Mouse (Mus musculus): Measurements from ENCODE around the gene Ccdc153. TPM values are rescaled to one million over a fixed set of nuclear protein-coding genes. Genes with fewer than 3 reads are reported as not detected.

Gene Ccdc153
- polyA plus RNA-seq, 1 experiment from 2014 or later = not detected

DNA sequence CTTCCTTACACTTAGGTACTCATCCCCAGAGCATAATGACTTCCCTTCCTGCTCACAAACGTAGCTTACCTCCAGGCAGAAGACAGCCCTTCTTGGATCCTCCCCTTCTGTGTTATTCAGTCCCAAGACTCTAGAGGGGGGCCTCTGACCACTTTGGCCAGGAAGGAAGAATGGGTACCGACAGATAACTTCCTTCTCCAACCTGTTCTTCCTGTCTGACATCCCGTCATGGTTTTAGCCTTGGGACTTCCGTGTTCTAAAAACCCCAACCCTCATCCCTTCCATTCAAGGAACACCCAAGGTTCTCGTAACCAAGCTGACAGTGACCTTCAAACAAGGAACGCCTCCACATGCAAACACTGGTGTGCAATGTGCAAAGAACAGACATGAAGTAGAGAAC, 28.0 kb downstream of the Ccdc153 start, which contains the start of gene Nlrx1:
Nlrx1 (minus strand) TSS at position 168 of the 400 bp plus-strand sequence.
- Histone ChIP-seq H3K9me3 (replicated peaks; ENCODE audit: low read length) (no peaks in the 10 kb centered on the region), H3K27ac (peak within 1 kb of the TSS; percentile 70), H3K36me3 (ENCODE audit: insufficient read depth, low read length) (no peaks in the 10 kb centered on the region), H3K9ac (ENCODE audit: low read depth, low read length) (peak within 1 kb of the TSS; percentile 83), H3K4me3 (replicated peaks; ENCODE audit: low read depth, low read length) (peak within 1 kb of the TSS; percentile 51), H3K4me1 (replicated peaks; ENCODE audit: insufficient read depth, low read length) (0 out of 2 replicates have a peak, but pooled peaks cover 8% of the 10 kb centered on the region), H3K4me2 (ENCODE audit: low read length) (peak within 1 kb of the TSS; percentile 87), H3K27me3 (ENCODE audit: insufficient read depth, low read length) (no peaks in the 10 kb centered on the region)
- no peak for DNase-seq (ENCODE audit: low spot score)
- no peak for ATAC-seq (replicated peaks; ENCODE audit: low FRiP score, low read depth)
- 75% methylated on average over 6 of the region's 6 CpGs for WGBS
- TF ChIP-seq CTCF (IDR thresholded peaks at IDR 0.05; ENCODE audit: low read depth) = no peak

DNA sequence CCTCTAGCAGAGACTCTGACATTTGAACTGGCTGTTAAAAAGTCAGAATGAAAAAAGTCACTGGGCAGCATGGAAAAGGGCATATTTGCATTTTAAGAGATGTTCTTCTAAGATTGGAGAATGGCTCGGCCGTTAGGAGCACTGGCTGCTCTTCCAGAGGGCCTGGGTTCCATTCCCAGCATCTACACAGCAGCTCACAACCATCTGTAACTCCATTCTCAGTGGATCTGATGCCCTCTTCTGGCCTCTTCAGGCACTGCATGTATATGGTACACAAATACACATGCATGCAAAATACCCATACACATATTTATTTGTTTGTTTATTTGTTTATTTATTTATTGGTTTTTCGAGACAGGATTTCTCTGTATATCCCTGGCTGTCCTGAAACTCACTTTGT, 28.6 kb downstream of the Ccdc153 start:
- peak; percentile 65 for TF ChIP-seq CTCF (IDR thresholded peaks at IDR 0.05; ENCODE audit: low read depth)
- Histone ChIP-seq H3K4me2 (ENCODE audit: low read length) (no peak overlapping the region), H3K36me3 (ENCODE audit: insufficient read depth, low read length) (no peaks in the 10 kb centered on the region), H3K27ac (no peak overlapping the region), H3K9ac (ENCODE audit: low read depth, low read length) (no peak overlapping the region), H3K27me3 (ENCODE audit: insufficient read depth, low read length) (no peaks in the 10 kb centered on the region), H3K4me1 (replicated peaks; ENCODE audit: insufficient read depth, low read length) (0 out of 2 replicates have a peak, but pooled peaks cover 8% of the 10 kb centered on the region), H3K4me3 (replicated peaks; ENCODE audit: low read depth, low read length) (no peak overlapping the region), H3K9me3 (replicated peaks; ENCODE audit: low read length) (no peaks in the 10 kb centered on the region)
- WGBS = 88% methylated on average over 3 of the region's 3 CpGs
- DNase-seq (ENCODE audit: low spot score) (no peak), ATAC-seq (replicated peaks; ENCODE audit: low FRiP score, low read depth) (no peak)

DNA sequence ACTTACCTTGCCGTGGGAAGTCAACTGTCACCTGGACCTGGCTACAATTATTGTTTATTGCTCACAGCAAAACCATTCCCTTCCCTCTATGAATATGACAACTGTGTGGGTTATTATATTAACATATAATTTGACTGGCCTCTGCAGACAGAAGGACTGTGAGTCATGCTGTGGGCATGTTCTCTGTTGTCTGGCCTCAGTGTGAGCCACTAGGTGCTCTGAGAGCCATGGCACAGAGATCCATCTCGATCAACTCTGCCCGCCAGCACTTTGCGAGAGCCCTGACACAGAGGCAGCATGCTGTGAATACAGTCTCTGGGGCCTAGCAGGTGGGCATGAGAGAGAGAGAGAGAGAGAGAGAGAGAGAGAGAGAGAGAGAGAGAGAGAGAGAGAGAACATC, 29.5 kb downstream of the Ccdc153 start:
- H3K27me3 ChIP-seq (ENCODE audit: insufficient read depth, low read length) = no peaks in the 10 kb centered on the region
- ATAC-seq (replicated peaks; ENCODE audit: low FRiP score, low read depth) (no peak), DNase-seq (ENCODE audit: low spot score) (no peak)
- H3K9me3 ChIP-seq (replicated peaks; ENCODE audit: low read length) = no peaks in the 10 kb centered on the region
- no peak overlapping the region for H3K4me3 ChIP-seq (replicated peaks; ENCODE audit: low read depth, low read length)
- H3K4me1 ChIP-seq (replicated peaks; ENCODE audit: insufficient read depth, low read length) = 0 out of 2 replicates have a peak, but pooled peaks cover 8% of the 10 kb centered on the region
- no peak overlapping the region for H3K4me2 ChIP-seq (ENCODE audit: low read length)
- H3K9ac ChIP-seq (ENCODE audit: low read depth, low read length) = no peak overlapping the region
- no peak overlapping the region for H3K27ac ChIP-seq
- 91% methylated on average over 4 of the region's 4 CpGs for WGBS
- no peak for TF ChIP-seq CTCF (IDR thresholded peaks at IDR 0.05; ENCODE audit: low read depth)
- H3K36me3 ChIP-seq (ENCODE audit: insufficient read depth, low read length) = no peaks in the 10 kb centered on the region

DNA sequence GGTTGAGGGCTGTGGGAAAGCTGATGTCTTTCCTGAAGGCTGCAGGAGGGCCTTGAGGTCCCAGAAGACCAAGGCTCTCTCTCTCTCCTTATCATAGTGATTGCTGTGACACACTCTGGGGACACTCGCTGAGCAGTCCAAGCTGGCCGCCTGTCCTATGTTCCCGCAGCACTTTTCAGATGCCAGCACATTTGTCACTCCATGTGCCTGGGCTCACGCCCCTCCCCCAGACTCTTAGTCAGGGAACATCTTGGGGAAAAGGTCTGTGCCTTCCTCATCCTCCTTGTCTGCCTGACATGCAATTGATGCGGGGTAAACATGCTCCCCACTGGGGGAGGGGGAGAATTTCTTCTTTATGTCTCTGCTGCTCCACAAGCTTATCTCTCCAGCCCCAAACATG, 42.7 kb downstream of the Ccdc153 start:
- no peak overlapping the region for H3K4me2 ChIP-seq (ENCODE audit: low read length)
- no peak overlapping the region for H3K9ac ChIP-seq (ENCODE audit: low read depth, low read length)
- H3K27ac ChIP-seq = no peak overlapping the region
- no peaks in the 10 kb centered on the region for H3K36me3 ChIP-seq (ENCODE audit: insufficient read depth, low read length)
- H3K4me1 ChIP-seq (replicated peaks; ENCODE audit: insufficient read depth, low read length) = no peaks in the 10 kb centered on the region; the same call in 1 of the 2 replicates
- TF ChIP-seq CTCF (IDR thresholded peaks at IDR 0.05; ENCODE audit: low read depth) = no peak
- no peak for ATAC-seq (replicated peaks; ENCODE audit: low FRiP score, low read depth)
- no peak overlapping the region for H3K4me3 ChIP-seq (replicated peaks; ENCODE audit: low read depth, low read length)
- H3K27me3 ChIP-seq (ENCODE audit: insufficient read depth, low read length) = no peaks in the 10 kb centered on the region
- no peak for DNase-seq (ENCODE audit: low spot score)
- H3K9me3 ChIP-seq (replicated peaks; ENCODE audit: low read length) = no peaks in the 10 kb centered on the region
- 64% methylated on average over 5 of the region's 5 CpGs for WGBS

DNA sequence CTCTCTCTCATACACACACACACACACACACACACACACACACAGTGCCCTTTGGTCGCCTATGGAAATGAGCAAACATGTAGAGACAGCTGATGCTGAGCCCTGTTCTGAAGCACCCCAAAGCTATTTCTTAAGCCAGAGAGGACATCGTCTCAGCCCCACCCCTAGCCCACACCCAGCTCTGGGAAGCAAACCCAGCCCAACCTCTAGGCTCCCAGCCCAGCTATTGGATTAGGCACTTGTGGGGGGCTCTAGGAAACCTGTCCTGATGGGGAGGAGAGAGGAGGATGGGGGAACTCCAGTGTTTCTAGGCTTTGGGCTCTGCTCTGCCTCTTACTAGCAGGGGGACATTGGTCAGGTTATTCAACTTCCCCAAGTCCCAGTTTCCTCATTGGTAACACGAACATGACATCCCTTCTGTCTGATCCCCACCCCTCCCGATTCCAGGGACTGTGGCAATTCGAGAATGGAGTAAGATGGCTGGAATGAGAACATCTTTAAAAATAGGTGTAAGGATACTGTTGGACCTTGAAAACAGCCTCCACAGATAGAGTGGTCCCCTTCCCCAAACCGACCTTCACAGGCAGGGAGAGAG, 45.9 kb downstream of the Ccdc153 start:
- DNase-seq (ENCODE audit: low spot score) = no peak
- Histone ChIP-seq H3K9me3 (replicated peaks; ENCODE audit: low read length) (no peaks in the 10 kb centered on the region), H3K27ac (no peak overlapping the region), H3K36me3 (ENCODE audit: insufficient read depth, low read length) (no peaks in the 10 kb centered on the region), H3K4me1 (replicated peaks; ENCODE audit: insufficient read depth, low read length) (peaks cover 4% of the 10 kb centered on the region; the same call in 1 of the 2 replicates), H3K9ac (ENCODE audit: low read depth, low read length) (no peak overlapping the region), H3K4me2 (ENCODE audit: low read length) (no peak overlapping the region), H3K27me3 (ENCODE audit: insufficient read depth, low read length) (no peaks in the 10 kb centered on the region), H3K4me3 (replicated peaks; ENCODE audit: low read depth, low read length) (no peak overlapping the region)
- WGBS = 14% methylated on average over 6 of the region's 6 CpGs
- TF ChIP-seq CTCF (IDR thresholded peaks at IDR 0.05; ENCODE audit: low read depth) = no peak
- ATAC-seq (replicated peaks; ENCODE audit: low FRiP score, low read depth) = no peak

DNA sequence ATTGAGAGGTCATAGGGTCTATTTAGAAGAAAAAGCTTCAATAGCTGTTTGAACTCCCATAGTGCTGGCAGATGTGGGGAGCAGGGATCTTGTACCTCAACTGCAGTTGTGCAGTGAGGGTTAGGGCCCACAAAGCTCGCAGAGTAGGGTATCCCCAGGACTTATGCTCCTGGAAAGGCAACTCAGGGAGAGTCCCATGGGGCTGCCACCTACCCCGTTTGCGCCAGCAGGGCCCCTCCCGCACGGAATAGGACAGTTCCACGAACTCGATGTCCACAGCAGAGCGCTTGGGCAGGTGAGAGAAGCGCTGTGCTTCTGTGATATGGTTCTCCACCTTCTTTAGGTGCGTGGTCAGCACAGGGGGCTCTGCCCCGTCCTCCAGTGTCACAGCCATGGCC, 46.5 kb downstream of the Ccdc153 start:
- no peak for DNase-seq (ENCODE audit: low spot score)
- Histone ChIP-seq H3K27ac (no peak overlapping the region), H3K9me3 (replicated peaks; ENCODE audit: low read length) (no peaks in the 10 kb centered on the region), H3K4me3 (replicated peaks; ENCODE audit: low read depth, low read length) (peak overlapping the region; percentile 57), H3K9ac (ENCODE audit: low read depth, low read length) (peak overlapping the region; percentile 61), H3K27me3 (ENCODE audit: insufficient read depth, low read length) (no peaks in the 10 kb centered on the region), H3K36me3 (ENCODE audit: insufficient read depth, low read length) (no peaks in the 10 kb centered on the region), H3K4me1 (replicated peaks; ENCODE audit: insufficient read depth, low read length) (peaks cover 4% of the 10 kb centered on the region; the same call in 1 of the 2 replicates), H3K4me2 (ENCODE audit: low read length) (peak overlapping the region; percentile 95)
- WGBS = 14% methylated on average over 11 of the region's 11 CpGs
- no peak for ATAC-seq (replicated peaks; ENCODE audit: low FRiP score, low read depth)
- TF ChIP-seq CTCF (IDR thresholded peaks at IDR 0.05; ENCODE audit: low read depth) = no peak

Data from kidney, postnatal 0 days (tissue).